Mouse (Mus musculus): ENCODE results near the gene Lin7b. TPM values are rescaled to one million over a fixed set of nuclear protein-coding genes. Genes with fewer than 3 reads are reported as not detected.

Lin7b gene
- polyA plus RNA-seq, 1 experiment from 2014 or later = 0.81 TPM

- Histone ChIP-seq H3K4me3 (ENCODE audit: low read length) (no peak overlapping the region), H3K9me3 (replicated peaks; ENCODE audit: control insufficient read depth, low read length) (no peaks in the 10 kb centered on the region), H3K4me2 (ENCODE audit: low read depth, low read length) (no peak overlapping the region), H3K4me1 (ENCODE audit: control insufficient read depth, insufficient read depth, low read length) (peaks cover 16% of the 10 kb centered on the region), H3K9ac (ENCODE audit: low read length) (no peak overlapping the region), H3K27ac (ENCODE audit: low read length) (no peak overlapping the region), H3K27me3 (ENCODE audit: control insufficient read depth, insufficient read depth, low read length) (peaks cover 78% of the 10 kb centered on the region), H3K36me3 (ENCODE audit: control insufficient read depth, insufficient read depth) (no peaks in the 10 kb centered on the region)
- WGBS = 88% methylated on average over 17 of the region's 17 CpGs
- ATAC-seq (replicated peaks; ENCODE audit: extremely low read depth, insufficient read depth, low FRiP score) = no peak
These were observed 38.6 kb upstream of the Lin7b start for GRCm38 (mm10) chr7:45408949-45409348.

DNA sequence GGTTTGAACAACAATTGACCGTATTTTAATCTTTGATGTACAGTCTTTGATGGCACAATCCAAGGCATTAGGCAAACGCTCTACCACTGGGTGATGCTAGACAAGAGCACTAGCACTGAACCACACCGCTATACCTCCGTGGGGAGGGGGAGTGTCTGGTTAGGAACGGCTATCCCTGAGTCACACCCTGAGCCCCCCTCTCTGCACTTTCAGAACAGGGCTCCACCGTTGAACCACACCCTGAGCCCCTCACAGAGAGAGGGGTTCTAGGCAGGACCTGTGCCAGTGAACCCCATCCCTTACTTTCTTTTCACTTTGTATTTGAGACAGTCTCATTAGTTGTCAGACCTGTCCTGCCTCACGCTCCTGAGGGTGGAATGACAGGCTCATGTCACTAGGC, 38.0 kb upstream of the Lin7b start:
- H3K4me3 ChIP-seq (ENCODE audit: low read length) = no peak overlapping the region
- no peak overlapping the region for H3K9ac ChIP-seq (ENCODE audit: low read length)
- peaks cover 76% of the 10 kb centered on the region for H3K27me3 ChIP-seq (ENCODE audit: control insufficient read depth, insufficient read depth, low read length)
- H3K27ac ChIP-seq (ENCODE audit: low read length) = no peak overlapping the region
- ATAC-seq (replicated peaks; ENCODE audit: extremely low read depth, insufficient read depth, low FRiP score) = no peak
- 66% methylated on average over 7 of the region's 7 CpGs for WGBS
- peaks cover 15% of the 10 kb centered on the region for H3K4me1 ChIP-seq (ENCODE audit: control insufficient read depth, insufficient read depth, low read length)
- no peaks in the 10 kb centered on the region for H3K9me3 ChIP-seq (replicated peaks; ENCODE audit: control insufficient read depth, low read length)
- H3K36me3 ChIP-seq (ENCODE audit: control insufficient read depth, insufficient read depth) = no peaks in the 10 kb centered on the region
- no peak overlapping the region for H3K4me2 ChIP-seq (ENCODE audit: low read depth, low read length)

- WGBS = 75% methylated on average over 10 of the region's 10 CpGs
- H3K4me1 ChIP-seq (ENCODE audit: control insufficient read depth, insufficient read depth, low read length) = peaks cover 11% of the 10 kb centered on the region
- no peak overlapping the region for H3K27ac ChIP-seq (ENCODE audit: low read length)
- no peaks in the 10 kb centered on the region for H3K9me3 ChIP-seq (replicated peaks; ENCODE audit: control insufficient read depth, low read length)
- H3K4me3 ChIP-seq (ENCODE audit: low read length) = no peak overlapping the region
- H3K4me2 ChIP-seq (ENCODE audit: low read depth, low read length) = no peak overlapping the region
- H3K36me3 ChIP-seq (ENCODE audit: control insufficient read depth, insufficient read depth) = no peaks in the 10 kb centered on the region
- peaks cover 71% of the 10 kb centered on the region for H3K27me3 ChIP-seq (ENCODE audit: control insufficient read depth, insufficient read depth, low read length)
- no peak for ATAC-seq (replicated peaks; ENCODE audit: extremely low read depth, insufficient read depth, low FRiP score)
- no peak overlapping the region for H3K9ac ChIP-seq (ENCODE audit: low read length)
These were observed 37.5 kb upstream of the Lin7b start for GRCm38 (mm10) chr7:45407836-45408235.

- H3K9ac ChIP-seq (ENCODE audit: low read length) = peak overlapping the region; percentile 51
- H3K27ac ChIP-seq (ENCODE audit: low read length) = no peak overlapping the region
- H3K4me2 ChIP-seq (ENCODE audit: low read depth, low read length) = peak overlapping the region; percentile 77
- WGBS = 1% methylated on average over 113 of the region's 114 CpGs
- peak overlapping the region; percentile 56 for H3K4me3 ChIP-seq (ENCODE audit: low read length)
- no peaks in the 10 kb centered on the region for H3K9me3 ChIP-seq (replicated peaks; ENCODE audit: control insufficient read depth, low read length)
- H3K27me3 ChIP-seq (ENCODE audit: control insufficient read depth, insufficient read depth, low read length) = peaks cover 60% of the 10 kb centered on the region
- H3K36me3 ChIP-seq (ENCODE audit: control insufficient read depth, insufficient read depth) = no peaks in the 10 kb centered on the region
- ATAC-seq (replicated peaks; ENCODE audit: extremely low read depth, insufficient read depth, low FRiP score) = peak; percentile 35; the same call in 1 of the 2 replicates
- H3K4me1 ChIP-seq (ENCODE audit: control insufficient read depth, insufficient read depth, low read length) = peaks cover 11% of the 10 kb centered on the region
These were observed 36.1 kb upstream of the Lin7b start for GRCm38 (mm10) chr7:45406157-45407156.

GRCm38 (mm10) chr7:45405091-45406075, 35.0 kb upstream of the Lin7b start, which contains the start of gene Kcna7:
TSS of gene Kcna7 (plus strand) at chr7:45405653.
- H3K4me2 ChIP-seq (ENCODE audit: low read depth, low read length) = peak within 1 kb of the TSS; percentile 77
- ATAC-seq (replicated peaks; ENCODE audit: extremely low read depth, insufficient read depth, low FRiP score) = peak; percentile 42; the same call in 1 of the 2 replicates
- no peaks in the 10 kb centered on the region for H3K9me3 ChIP-seq (replicated peaks; ENCODE audit: control insufficient read depth, low read length)
- WGBS = 12% methylated on average over 28 of the region's 28 CpGs
- no peak within 1 kb of the TSS for H3K27ac ChIP-seq (ENCODE audit: low read length)
- peak within 1 kb of the TSS; percentile 52 for H3K9ac ChIP-seq (ENCODE audit: low read length)
- peak within 1 kb of the TSS; percentile 56 for H3K4me3 ChIP-seq (ENCODE audit: low read length)
- peaks cover 11% of the 10 kb centered on the region for H3K4me1 ChIP-seq (ENCODE audit: control insufficient read depth, insufficient read depth, low read length)
- no peaks in the 10 kb centered on the region for H3K36me3 ChIP-seq (ENCODE audit: control insufficient read depth, insufficient read depth)
- peaks cover 51% of the 10 kb centered on the region for H3K27me3 ChIP-seq (ENCODE audit: control insufficient read depth, insufficient read depth, low read length)

DNA sequence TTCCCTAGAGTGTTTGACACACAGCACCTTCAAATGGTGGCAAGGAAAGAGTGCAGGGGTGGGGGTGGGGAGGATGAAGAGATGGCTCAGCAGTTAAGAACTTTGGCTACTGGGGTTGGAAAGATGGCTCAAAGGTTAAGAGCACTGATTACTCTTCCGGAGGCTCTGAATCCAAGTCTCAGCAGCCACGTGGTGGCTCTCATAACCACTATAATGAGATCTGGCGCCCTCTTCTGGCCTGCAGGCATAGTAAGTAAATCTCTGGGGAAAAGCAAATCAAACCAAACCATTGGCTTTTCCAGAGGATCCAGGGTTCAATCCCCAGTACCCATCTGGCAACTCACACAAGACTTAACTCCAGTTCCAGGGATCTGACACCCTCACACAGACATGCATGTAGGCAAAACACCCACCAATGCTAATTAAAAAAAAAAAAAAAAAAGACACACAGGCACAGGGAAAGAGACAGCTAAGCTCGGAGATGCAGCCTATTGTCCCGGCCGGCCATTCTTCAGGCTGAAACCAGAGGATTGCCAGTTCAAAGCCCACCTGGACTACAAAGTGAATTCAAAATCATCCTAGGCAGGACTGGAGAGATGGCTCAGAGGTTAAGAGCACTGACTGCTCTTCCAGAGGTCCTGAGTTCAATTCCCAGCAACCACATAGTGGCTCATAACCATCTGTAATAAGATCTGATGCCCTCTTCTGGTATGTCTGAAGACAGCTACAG, 33.3 kb upstream of the Lin7b start:
- H3K4me3 ChIP-seq (ENCODE audit: low read length) = no peak overlapping the region
- H3K9ac ChIP-seq (ENCODE audit: low read length) = no peak overlapping the region
- no peaks in the 10 kb centered on the region for H3K36me3 ChIP-seq (ENCODE audit: control insufficient read depth, insufficient read depth)
- H3K4me1 ChIP-seq (ENCODE audit: control insufficient read depth, insufficient read depth, low read length) = peaks cover 11% of the 10 kb centered on the region
- no peak overlapping the region for H3K27ac ChIP-seq (ENCODE audit: low read length)
- WGBS = 46% methylated on average over 6 of the region's 6 CpGs
- no peak for ATAC-seq (replicated peaks; ENCODE audit: extremely low read depth, insufficient read depth, low FRiP score)
- no peak overlapping the region for H3K4me2 ChIP-seq (ENCODE audit: low read depth, low read length)
- no peaks in the 10 kb centered on the region for H3K9me3 ChIP-seq (replicated peaks; ENCODE audit: control insufficient read depth, low read length)
- H3K27me3 ChIP-seq (ENCODE audit: control insufficient read depth, insufficient read depth, low read length) = peaks cover 34% of the 10 kb centered on the region

DNA sequence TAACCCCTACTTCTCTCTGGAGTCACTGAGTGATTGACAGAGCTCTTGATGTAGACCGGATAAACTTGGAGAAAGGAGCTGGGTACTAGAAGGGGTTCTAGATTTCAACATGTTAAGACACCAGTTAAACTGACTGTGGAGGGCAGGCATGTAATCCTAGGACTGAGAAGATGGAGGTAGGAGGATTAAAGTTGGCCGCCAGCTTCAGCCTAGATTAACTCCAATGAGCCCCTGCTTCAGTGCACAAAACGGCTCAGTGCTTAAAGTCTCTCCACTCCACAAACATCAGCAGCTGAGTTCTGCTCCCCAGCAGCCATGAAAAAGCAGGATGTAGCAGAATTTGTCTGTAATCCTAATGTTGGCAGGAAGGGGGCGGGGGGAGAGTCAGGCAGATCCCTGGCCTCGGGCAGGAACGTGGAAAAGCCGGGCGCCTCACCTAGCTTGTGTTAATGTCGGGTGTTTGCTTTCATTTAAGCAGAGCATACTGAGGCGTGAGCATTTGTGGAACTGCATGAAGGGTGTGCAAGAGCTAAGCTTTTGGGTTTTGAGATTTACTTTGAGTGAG, 31.2 kb upstream of the Lin7b start:
- WGBS = 65% methylated on average over 10 of the region's 10 CpGs
- H3K9me3 ChIP-seq (replicated peaks; ENCODE audit: control insufficient read depth, low read length) = no peaks in the 10 kb centered on the region
- peaks cover 10% of the 10 kb centered on the region for H3K4me1 ChIP-seq (ENCODE audit: control insufficient read depth, insufficient read depth, low read length)
- H3K27me3 ChIP-seq (ENCODE audit: control insufficient read depth, insufficient read depth, low read length) = peaks cover 13% of the 10 kb centered on the region
- no peak overlapping the region for H3K9ac ChIP-seq (ENCODE audit: low read length)
- H3K4me2 ChIP-seq (ENCODE audit: low read depth, low read length) = no peak overlapping the region
- no peak overlapping the region for H3K4me3 ChIP-seq (ENCODE audit: low read length)
- no peak for ATAC-seq (replicated peaks; ENCODE audit: extremely low read depth, insufficient read depth, low FRiP score)
- no peaks in the 10 kb centered on the region for H3K36me3 ChIP-seq (ENCODE audit: control insufficient read depth, insufficient read depth)
- H3K27ac ChIP-seq (ENCODE audit: low read length) = no peak overlapping the region

- Histone ChIP-seq H3K27ac (ENCODE audit: low read length) (no peak overlapping the region), H3K9ac (ENCODE audit: low read length) (no peak overlapping the region), H3K4me3 (ENCODE audit: low read length) (no peak overlapping the region), H3K4me2 (ENCODE audit: low read depth, low read length) (no peak overlapping the region), H3K27me3 (ENCODE audit: control insufficient read depth, insufficient read depth, low read length) (no peaks in the 10 kb centered on the region), H3K9me3 (replicated peaks; ENCODE audit: control insufficient read depth, low read length) (no peaks in the 10 kb centered on the region), H3K36me3 (ENCODE audit: control insufficient read depth, insufficient read depth) (peaks cover 8% of the 10 kb centered on the region), H3K4me1 (ENCODE audit: control insufficient read depth, insufficient read depth, low read length) (peaks cover 16% of the 10 kb centered on the region)
- ATAC-seq (replicated peaks; ENCODE audit: extremely low read depth, insufficient read depth, low FRiP score) = no peak
- 69% methylated on average over 2 of the region's 2 CpGs for WGBS
These were observed 26.4 kb upstream of the Lin7b start for GRCm38 (mm10) chr7:45396787-45397186.

Data from heart, embryonic 16.5 days (tissue).